Mouse (Mus musculus): Measurements from ENCODE around the gene Igfbp2. TPM values are rescaled to one million over a fixed set of nuclear protein-coding genes. Genes with fewer than 3 reads are reported as not detected.
A peak's percentile ranks its signal among the peaks of the same experiment; 100 is the strongest.

Igfbp2 gene
- polyA plus RNA-seq, 1 experiment from 2014 or later = 708 TPM

DNA sequence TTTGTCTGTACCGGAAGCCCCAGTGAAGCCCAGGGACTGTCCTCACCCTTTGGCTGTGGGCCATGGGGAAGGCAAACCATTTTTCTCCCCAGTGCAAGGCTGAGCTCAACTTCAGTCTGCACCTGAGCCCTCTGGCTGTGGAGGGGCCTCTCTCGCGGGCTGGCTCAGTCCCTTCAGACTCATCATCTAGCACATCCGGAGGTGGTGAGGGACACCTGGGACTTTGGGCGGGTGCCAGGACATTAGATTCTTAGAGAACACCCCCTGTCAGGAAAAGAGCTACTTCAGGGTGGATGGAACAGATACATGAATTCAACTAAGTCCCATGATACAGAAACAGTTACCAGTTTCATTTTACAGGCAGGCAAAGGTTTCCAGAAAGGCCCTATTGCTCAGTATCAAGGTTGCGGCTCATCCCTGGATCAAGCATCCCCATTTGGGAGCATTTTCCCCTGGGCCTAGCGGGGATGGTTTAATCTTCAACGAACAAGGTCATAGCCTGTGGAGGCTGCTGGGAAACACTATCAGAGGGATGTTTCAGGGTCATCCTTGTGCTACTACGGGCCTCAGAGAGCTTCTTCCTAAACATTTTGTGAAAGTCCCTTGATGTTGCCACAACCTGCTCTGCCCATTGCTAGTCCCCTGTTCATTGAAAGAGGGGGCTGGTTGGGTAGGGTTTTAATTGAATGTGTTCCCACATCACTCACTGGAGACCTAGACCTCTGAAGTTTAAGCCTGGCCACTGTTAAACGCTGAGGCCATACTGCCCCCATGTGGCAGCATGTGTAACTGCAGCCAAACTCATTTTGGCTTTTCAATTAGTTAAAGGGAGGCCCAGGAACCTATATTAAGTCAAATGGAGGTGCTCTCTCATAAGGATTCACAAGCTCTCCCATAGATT lies 30.3 kb downstream of the Igfbp2 start:
- Histone ChIP-seq H3K9ac (ENCODE audit: low read length) (peak overlapping the region; percentile 8; the same call in 1 of the 2 replicates), H3K4me2 (ENCODE audit: low read depth, low read length, severe bottlenecking) (no peak overlapping the region), H3K36me3 (ENCODE audit: control insufficient read depth, insufficient read depth, low read length) (peaks cover 4% of the 10 kb centered on the region; the same call in 1 of the 2 replicates), H3K27me3 (ENCODE audit: control insufficient read depth, insufficient read depth, low read length) (no peaks in the 10 kb centered on the region), H3K4me3 (ENCODE audit: low read depth, low read length) (no peak overlapping the region), H3K9me3 (ENCODE audit: control insufficient read depth, low read length) (no peaks in the 10 kb centered on the region), H3K27ac (ENCODE audit: low read depth, low read length) (peak overlapping the region; percentile 37), H3K4me1 (replicated peaks; ENCODE audit: control insufficient read depth, insufficient read depth, low read length) (peaks cover 3% of the 10 kb centered on the region; the same call in 1 of the 2 replicates)
- peak; percentile 52; the same call in 1 of the 2 replicates for ATAC-seq (replicated peaks; ENCODE audit: low FRiP score)
- 53% methylated on average over 10 of the region's 10 CpGs for WGBS
- DNase-seq (ENCODE audit: low spot score) = peak; percentile 77

DNA sequence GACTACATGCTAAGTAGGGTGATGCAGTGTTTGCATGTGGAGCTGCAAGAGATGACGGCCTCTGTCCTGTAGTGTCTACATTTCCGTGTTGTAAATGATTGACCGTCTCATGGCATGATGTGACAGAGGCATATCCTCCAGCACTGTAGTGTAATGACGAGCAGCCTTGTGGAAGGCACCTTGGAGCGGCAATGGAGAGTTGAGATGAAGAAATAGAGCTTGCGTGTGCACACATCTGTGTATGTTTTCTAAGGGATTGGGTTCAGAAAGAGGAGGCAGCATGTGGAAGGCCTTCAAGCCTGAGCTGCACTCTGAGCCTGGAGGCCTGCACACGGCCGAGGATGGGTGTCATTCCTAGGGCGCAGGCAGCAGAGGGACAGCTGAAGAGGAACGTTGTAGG lies 31.4 kb downstream of the Igfbp2 start:
- Histone ChIP-seq H3K4me2 (ENCODE audit: low read depth, low read length, severe bottlenecking) (no peak overlapping the region), H3K27me3 (ENCODE audit: control insufficient read depth, insufficient read depth, low read length) (no peaks in the 10 kb centered on the region), H3K4me3 (ENCODE audit: low read depth, low read length) (no peak overlapping the region), H3K9ac (ENCODE audit: low read length) (no peak overlapping the region), H3K27ac (ENCODE audit: low read depth, low read length) (no peak overlapping the region), H3K9me3 (ENCODE audit: control insufficient read depth, low read length) (no peaks in the 10 kb centered on the region), H3K4me1 (replicated peaks; ENCODE audit: control insufficient read depth, insufficient read depth, low read length) (peaks cover 3% of the 10 kb centered on the region; the same call in 1 of the 2 replicates), H3K36me3 (ENCODE audit: control insufficient read depth, insufficient read depth, low read length) (peaks cover 2% of the 10 kb centered on the region; the same call in 1 of the 2 replicates)
- ATAC-seq (replicated peaks; ENCODE audit: low FRiP score) (no peak), DNase-seq (ENCODE audit: low spot score) (no peak)
- 87% methylated on average over 10 of the region's 10 CpGs for WGBS

DNA sequence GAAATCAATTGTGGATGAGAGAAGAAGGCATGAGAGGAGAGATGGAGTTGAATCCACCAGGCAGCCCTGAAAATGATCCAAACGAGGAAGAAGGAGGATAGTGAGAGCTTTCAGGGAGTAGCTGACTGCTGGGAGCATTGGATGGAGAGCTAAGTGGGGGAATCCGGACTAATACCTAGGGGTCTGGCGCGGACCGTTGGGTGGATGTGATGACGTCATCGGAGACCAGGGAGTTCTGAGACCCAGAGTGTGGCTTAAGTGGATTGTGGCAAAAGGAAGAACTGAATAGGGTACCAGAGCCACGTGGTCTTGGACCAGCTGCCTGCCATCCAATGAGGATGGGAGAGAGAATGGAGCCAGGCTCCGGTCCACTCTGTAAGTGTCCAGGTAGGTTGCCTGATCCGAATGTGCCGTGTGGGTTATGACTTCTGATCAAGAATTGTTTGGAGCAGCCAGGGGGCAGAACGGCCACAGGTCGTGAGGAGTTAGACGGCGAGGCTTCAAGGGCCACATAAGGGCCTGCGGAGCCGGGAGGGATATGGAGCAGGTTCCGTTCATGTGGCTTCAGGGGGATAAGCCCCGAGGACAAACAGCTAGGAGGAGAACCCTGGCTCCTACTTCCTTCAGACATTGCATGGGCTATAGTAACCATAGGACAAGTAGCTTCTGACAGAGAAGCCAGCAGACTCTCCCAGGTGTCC lies 32.1 kb downstream of the Igfbp2 start:
- Histone ChIP-seq H3K4me3 (ENCODE audit: low read depth, low read length) (no peak overlapping the region), H3K27ac (ENCODE audit: low read depth, low read length) (no peak overlapping the region), H3K36me3 (ENCODE audit: control insufficient read depth, insufficient read depth, low read length) (no peaks in the 10 kb centered on the region; the same call in 1 of the 2 replicates), H3K9me3 (ENCODE audit: control insufficient read depth, low read length) (no peaks in the 10 kb centered on the region), H3K4me1 (replicated peaks; ENCODE audit: control insufficient read depth, insufficient read depth, low read length) (peaks cover 3% of the 10 kb centered on the region; the same call in 1 of the 2 replicates), H3K4me2 (ENCODE audit: low read depth, low read length, severe bottlenecking) (no peak overlapping the region), H3K27me3 (ENCODE audit: control insufficient read depth, insufficient read depth, low read length) (no peaks in the 10 kb centered on the region), H3K9ac (ENCODE audit: low read length) (no peak overlapping the region)
- DNase-seq (ENCODE audit: low spot score) = no peak
- WGBS = 85% methylated on average over 19 of the region's 19 CpGs
- ATAC-seq (replicated peaks; ENCODE audit: low FRiP score) = no peak

DNA sequence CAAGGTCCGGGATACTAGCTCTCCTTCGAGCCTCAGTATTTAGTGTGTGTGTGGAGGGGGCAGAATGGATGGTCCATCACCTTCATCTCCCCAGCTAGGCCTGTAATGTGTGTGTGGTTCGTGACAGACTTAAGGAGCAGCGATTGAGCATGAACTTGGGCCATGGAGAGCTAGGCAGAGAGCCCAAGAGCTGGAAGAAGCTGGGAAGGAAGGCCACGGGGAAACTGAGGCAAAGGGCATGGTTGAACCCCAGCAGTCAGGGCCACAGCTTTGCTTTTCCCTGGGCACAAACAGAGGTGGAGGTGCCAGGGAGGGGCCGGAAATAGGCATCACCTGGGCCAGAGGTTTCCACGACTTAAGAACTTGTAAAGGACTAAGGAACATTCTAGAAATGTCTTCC lies 32.8 kb downstream of the Igfbp2 start:
- Histone ChIP-seq H3K36me3 (ENCODE audit: control insufficient read depth, insufficient read depth, low read length) (no peaks in the 10 kb centered on the region; the same call in 1 of the 2 replicates), H3K27ac (ENCODE audit: low read depth, low read length) (no peak overlapping the region)
- 87% methylated on average over 7 of the region's 7 CpGs for WGBS

DNA sequence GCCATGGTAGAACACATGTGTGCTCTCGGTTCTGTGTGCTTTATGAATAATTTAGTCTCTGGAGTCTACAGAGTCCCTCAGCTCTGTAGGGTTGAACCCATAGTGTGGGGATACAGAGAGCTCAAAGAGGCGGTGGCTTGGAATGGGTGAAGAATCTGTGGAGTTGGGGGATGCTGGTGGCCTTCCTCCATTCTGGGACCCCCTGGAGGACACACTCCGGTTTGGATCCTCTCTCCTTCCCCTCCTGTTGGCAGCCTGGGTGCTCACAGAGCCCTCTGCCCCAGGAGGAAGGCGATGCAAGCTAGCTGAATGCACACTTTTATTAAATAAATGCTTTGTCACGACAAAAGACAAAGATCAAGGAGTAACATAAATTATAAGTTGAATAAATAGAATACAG lies 33.3 kb downstream of the Igfbp2 start:
- Histone ChIP-seq H3K4me2 (ENCODE audit: low read depth, low read length, severe bottlenecking) (no peak overlapping the region), H3K4me1 (replicated peaks; ENCODE audit: control insufficient read depth, insufficient read depth, low read length) (peaks cover 3% of the 10 kb centered on the region; the same call in 1 of the 2 replicates), H3K27me3 (ENCODE audit: control insufficient read depth, insufficient read depth, low read length) (no peaks in the 10 kb centered on the region), H3K36me3 (ENCODE audit: control insufficient read depth, insufficient read depth, low read length) (no peaks in the 10 kb centered on the region; the same call in 1 of the 2 replicates), H3K27ac (ENCODE audit: low read depth, low read length) (no peak overlapping the region), H3K4me3 (ENCODE audit: low read depth, low read length) (no peak overlapping the region), H3K9me3 (ENCODE audit: control insufficient read depth, low read length) (no peaks in the 10 kb centered on the region), H3K9ac (ENCODE audit: low read length) (no peak overlapping the region)
- ATAC-seq (replicated peaks; ENCODE audit: low FRiP score) (no peak), DNase-seq (ENCODE audit: low spot score) (no peak)
- 80% methylated on average over 5 of the region's 5 CpGs for WGBS

More for the DNA sequence above, 32.8 kb downstream of the Igfbp2 start:
- DNase-seq (ENCODE audit: low spot score) (no peak), ATAC-seq (replicated peaks; ENCODE audit: low FRiP score) (no peak)
- H3K9me3 ChIP-seq (ENCODE audit: control insufficient read depth, low read length) = no peaks in the 10 kb centered on the region
- H3K9ac ChIP-seq (ENCODE audit: low read length) = no peak overlapping the region
- H3K4me3 ChIP-seq (ENCODE audit: low read depth, low read length) = no peak overlapping the region
- H3K27me3 ChIP-seq (ENCODE audit: control insufficient read depth, insufficient read depth, low read length) = no peaks in the 10 kb centered on the region
- H3K4me2 ChIP-seq (ENCODE audit: low read depth, low read length, severe bottlenecking) = no peak overlapping the region
- peaks cover 3% of the 10 kb centered on the region; the same call in 1 of the 2 replicates for H3K4me1 ChIP-seq (replicated peaks; ENCODE audit: control insufficient read depth, insufficient read depth, low read length)

DNA sequence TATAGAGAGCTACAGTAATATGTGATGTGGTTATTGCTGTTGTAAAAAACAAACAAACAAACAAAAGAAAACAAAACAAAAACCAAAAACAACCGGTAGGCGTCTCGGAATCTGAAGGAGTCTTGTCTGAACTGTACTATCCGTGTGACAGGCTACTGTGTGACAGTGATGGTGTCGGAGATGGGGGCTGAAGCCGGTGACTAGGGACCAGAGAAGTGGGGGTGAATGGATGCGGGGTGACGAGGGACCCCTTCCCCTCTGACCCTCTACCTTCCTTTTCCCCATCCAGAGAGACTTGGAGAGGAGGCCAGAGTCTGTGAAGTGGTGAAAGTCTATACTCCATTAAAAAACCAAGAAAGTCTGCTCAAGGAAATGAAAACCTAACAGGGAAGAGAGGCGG lies 34.0 kb downstream of the Igfbp2 start:
- ATAC-seq (replicated peaks; ENCODE audit: low FRiP score) (no peak), DNase-seq (ENCODE audit: low spot score) (no peak)
- no peak overlapping the region for H3K4me2 ChIP-seq (ENCODE audit: low read depth, low read length, severe bottlenecking)
- no peak overlapping the region for H3K4me3 ChIP-seq (ENCODE audit: low read depth, low read length)
- no peak overlapping the region for H3K27ac ChIP-seq (ENCODE audit: low read depth, low read length)
- H3K36me3 ChIP-seq (ENCODE audit: control insufficient read depth, insufficient read depth, low read length) = no peaks in the 10 kb centered on the region; the same call in 1 of the 2 replicates
- 92% methylated on average over 9 of the region's 9 CpGs for WGBS
- H3K9ac ChIP-seq (ENCODE audit: low read length) = no peak overlapping the region
- H3K4me1 ChIP-seq (replicated peaks; ENCODE audit: control insufficient read depth, insufficient read depth, low read length) = peaks cover 3% of the 10 kb centered on the region; the same call in 1 of the 2 replicates
- no peaks in the 10 kb centered on the region for H3K27me3 ChIP-seq (ENCODE audit: control insufficient read depth, insufficient read depth, low read length)
- H3K9me3 ChIP-seq (ENCODE audit: control insufficient read depth, low read length) = no peaks in the 10 kb centered on the region

DNA sequence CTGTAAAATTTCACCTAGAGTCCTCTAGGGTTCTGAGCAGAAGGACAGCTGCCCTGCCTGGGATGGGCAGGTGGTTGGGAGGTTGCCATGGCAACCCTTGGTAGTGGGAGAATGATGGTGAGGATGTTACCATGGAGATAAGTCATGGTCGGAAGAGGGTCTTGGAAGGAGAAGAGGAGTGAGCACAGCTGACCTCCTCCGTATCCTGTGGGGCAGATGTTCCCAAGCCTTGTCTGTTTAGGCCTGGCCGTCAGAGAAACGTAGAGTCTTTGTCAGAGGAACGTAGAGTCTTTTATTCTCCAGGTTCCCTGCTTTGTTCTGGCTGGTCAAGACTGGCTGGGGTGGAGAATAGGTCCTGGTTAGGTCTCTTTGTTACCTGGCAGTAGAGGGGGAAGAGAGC lies 34.6 kb downstream of the Igfbp2 start:
- Histone ChIP-seq H3K9me3 (ENCODE audit: control insufficient read depth, low read length) (no peaks in the 10 kb centered on the region), H3K36me3 (ENCODE audit: control insufficient read depth, insufficient read depth, low read length) (no peaks in the 10 kb centered on the region; the same call in 1 of the 2 replicates), H3K4me1 (replicated peaks; ENCODE audit: control insufficient read depth, insufficient read depth, low read length) (peaks cover 3% of the 10 kb centered on the region; the same call in 1 of the 2 replicates), H3K4me3 (ENCODE audit: low read depth, low read length) (no peak overlapping the region), H3K4me2 (ENCODE audit: low read depth, low read length, severe bottlenecking) (no peak overlapping the region), H3K27me3 (ENCODE audit: control insufficient read depth, insufficient read depth, low read length) (no peaks in the 10 kb centered on the region), H3K27ac (ENCODE audit: low read depth, low read length) (peak overlapping the region; percentile 61; the same call in 1 of the 2 replicates), H3K9ac (ENCODE audit: low read length) (no peak overlapping the region)
- no peak for DNase-seq (ENCODE audit: low spot score)
- 52% methylated on average over 5 of the region's 5 CpGs for WGBS
- peak; percentile 50; the same call in 1 of the 2 replicates for ATAC-seq (replicated peaks; ENCODE audit: low FRiP score)

DNA sequence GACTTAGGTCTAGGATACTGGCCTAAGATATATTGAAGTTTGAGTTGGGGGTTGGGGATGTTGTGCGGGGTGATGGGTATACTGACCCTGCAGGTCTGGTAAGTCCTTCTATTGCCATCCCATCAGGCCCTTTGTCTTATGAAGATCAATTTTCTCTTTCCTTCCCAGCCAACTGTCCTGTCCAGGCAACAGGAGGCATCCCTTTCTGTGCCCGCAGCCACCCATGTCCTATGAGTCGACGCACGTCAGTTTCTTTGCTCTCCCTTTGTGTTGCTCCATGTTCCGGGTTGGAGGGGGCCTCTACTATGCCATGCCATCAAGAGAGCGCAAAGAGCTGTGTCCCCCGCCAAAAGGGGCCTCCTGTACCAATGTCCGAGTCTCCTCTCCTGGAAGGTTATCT lies 35.7 kb downstream of the Igfbp2 start:
- Histone ChIP-seq H3K27me3 (ENCODE audit: control insufficient read depth, insufficient read depth, low read length) (no peaks in the 10 kb centered on the region), H3K36me3 (ENCODE audit: control insufficient read depth, insufficient read depth, low read length) (no peaks in the 10 kb centered on the region; the same call in 1 of the 2 replicates), H3K27ac (ENCODE audit: low read depth, low read length) (no peak overlapping the region), H3K4me2 (ENCODE audit: low read depth, low read length, severe bottlenecking) (no peak overlapping the region), H3K9me3 (ENCODE audit: control insufficient read depth, low read length) (no peaks in the 10 kb centered on the region), H3K9ac (ENCODE audit: low read length) (no peak overlapping the region), H3K4me1 (replicated peaks; ENCODE audit: control insufficient read depth, insufficient read depth, low read length) (no peaks in the 10 kb centered on the region; the same call in 1 of the 2 replicates), H3K4me3 (ENCODE audit: low read depth, low read length) (no peak overlapping the region)
- DNase-seq (ENCODE audit: low spot score) = no peak
- ATAC-seq (replicated peaks; ENCODE audit: low FRiP score) = no peak
- WGBS = 89% methylated on average over 9 of the region's 9 CpGs
